Mouse (Mus musculus): Measurements from ENCODE around the gene Ttyh3.

- TF ChIP-seq TAL1 (conservative IDR thresholded peaks at IDR 0.05; ENCODE audit: low read depth, low read length) (no peak), GATA2 (IDR thresholded peaks at IDR 0.05; ENCODE audit: borderline replicate concordance, low read depth, low read length) (no peak), CTCF (IDR thresholded peaks at IDR 0.05; ENCODE audit: low read depth, low read length) (no peak)
These were observed 1.1 kb upstream of the Ttyh3 start for GRCm38 (mm10) chr5:140649881-140650414.
